19 mouse cellular contexts compared by ENCODE assay signal in the genomic region with DNA sequence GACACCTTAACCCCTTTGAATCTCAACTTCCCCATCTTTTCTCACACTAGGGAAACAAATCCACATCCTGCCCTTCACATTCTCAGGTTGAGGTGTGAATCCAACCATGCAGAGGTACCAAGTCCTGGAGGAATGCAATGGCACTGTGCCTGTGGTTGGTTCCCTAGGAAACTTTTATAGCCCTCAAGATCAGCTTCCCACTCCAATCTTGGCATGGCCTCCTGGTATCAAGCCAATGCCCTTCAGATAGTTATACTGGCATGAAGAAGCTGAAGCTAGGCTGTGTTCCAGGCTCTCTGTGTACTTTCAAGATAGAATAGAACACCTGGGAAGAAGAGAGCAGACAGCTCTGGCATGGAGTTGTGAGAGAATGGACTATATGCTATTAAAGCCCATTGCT. TPM values are rescaled to one million over a fixed set of nuclear protein-coding genes. Genes with fewer than 3 reads are reported as not detected.
DNase-seq lines count a peak whose midpoint lies in the region; ATAC-seq and TF ChIP-seq lines count a peak whose summit lies in the region.
"Had no signal": no experiment of that assay in that cellular context is flagged by ENCODE, and none has a peak within 500 bp of the region (broad histone marks: within the 10 kb centered on the region; RNA-seq: fewer than 3 reads in every experiment).

No protein-coding gene starts in this region.

- no peak for ATAC-seq in midbrain, postnatal 0 days (ENCODE audit: low FRiP score)
- ATAC-seq in forebrain, embryonic 14.5 days = no peak
- ATAC-seq: activated CD4-positive, CD25-positive, alpha-beta regulatory T cell, adult 4 months had no signal

- H3K4me3 ChIP-seq in heart, embryonic 10.5 days = no peak overlapping the region
- H3K4me3 ChIP-seq in midbrain, postnatal 0 days (ENCODE audit: low read depth, low read length) = no peak overlapping the region
- no peak overlapping the region for H3K4me3 ChIP-seq in midbrain, embryonic 10.5 days
- H3K4me3 ChIP-seq in forebrain, embryonic 14.5 days (ENCODE audit: low read depth, low read length) = no peak overlapping the region
- H3K4me3 ChIP-seq: heart, embryonic 13.5 days; limb, embryonic 13.5 days; megakaryocyte, embryonic 14.5 days had no signal

- TF ChIP-seq CTCF in midbrain, postnatal 0 days (IDR thresholded peaks at IDR 0.05) = no peak

- H3K27ac ChIP-seq in heart, embryonic 10.5 days = no peak overlapping the region
- no peak overlapping the region for H3K27ac ChIP-seq in midbrain, postnatal 0 days (ENCODE audit: low read depth, low read length)
- H3K27ac ChIP-seq in midbrain, embryonic 10.5 days (replicated peaks) = no peak overlapping the region
- H3K27ac ChIP-seq in forebrain, embryonic 14.5 days (ENCODE audit: low read depth, low read length) = no peak overlapping the region
- H3K27ac ChIP-seq: heart, embryonic 13.5 days; limb, embryonic 13.5 days had no signal

- no peaks in the 10 kb centered on the region for H3K36me3 ChIP-seq in heart, embryonic 10.5 days
- H3K36me3 ChIP-seq in midbrain, postnatal 0 days (ENCODE audit: insufficient read depth, low read length) = no peaks in the 10 kb centered on the region
- H3K36me3 ChIP-seq in midbrain, embryonic 10.5 days = no peaks in the 10 kb centered on the region
- H3K36me3 ChIP-seq in forebrain, embryonic 14.5 days (ENCODE audit: control insufficient read depth, insufficient read depth, low read length) = no peaks in the 10 kb centered on the region
- H3K36me3 ChIP-seq: heart, embryonic 13.5 days; limb, embryonic 13.5 days had no signal

- no peak overlapping the region for H3K9ac ChIP-seq in midbrain, postnatal 0 days (replicated peaks; ENCODE audit: low read length, poor library complexity, severe bottlenecking)
- H3K9ac ChIP-seq in forebrain, embryonic 14.5 days (ENCODE audit: low read length) = no peak overlapping the region
- H3K9ac ChIP-seq: heart, embryonic 13.5 days; limb, embryonic 13.5 days had no signal

- H3K27me3 ChIP-seq in heart, embryonic 10.5 days (ENCODE audit: insufficient read depth, poor library complexity, severe bottlenecking) = no peaks in the 10 kb centered on the region
- H3K27me3 ChIP-seq in midbrain, postnatal 0 days (ENCODE audit: insufficient read depth, low read length) = no peaks in the 10 kb centered on the region
- H3K27me3 ChIP-seq in midbrain, embryonic 10.5 days (ENCODE audit: low read depth, poor library complexity, severe bottlenecking) = no peaks in the 10 kb centered on the region
- no peaks in the 10 kb centered on the region for H3K27me3 ChIP-seq in forebrain, embryonic 14.5 days (replicated peaks; ENCODE audit: control insufficient read depth, insufficient read depth, low read length)
- H3K27me3 ChIP-seq: heart, embryonic 13.5 days; limb, embryonic 13.5 days had no signal

- H3K9me3 ChIP-seq in heart, embryonic 10.5 days = no peaks in the 10 kb centered on the region
- no peaks in the 10 kb centered on the region for H3K9me3 ChIP-seq in midbrain, postnatal 0 days (ENCODE audit: low read length)
- no peaks in the 10 kb centered on the region for H3K9me3 ChIP-seq in midbrain, embryonic 10.5 days (replicated peaks)
- no peaks in the 10 kb centered on the region for H3K9me3 ChIP-seq in forebrain, embryonic 14.5 days (replicated peaks; ENCODE audit: control insufficient read depth, low read length)
- H3K9me3 ChIP-seq: heart, embryonic 13.5 days; limb, embryonic 13.5 days; megakaryocyte, embryonic 14.5 days had no signal

- no peaks in the 10 kb centered on the region for H3K4me1 ChIP-seq in heart, embryonic 10.5 days
- H3K4me1 ChIP-seq in midbrain, postnatal 0 days (ENCODE audit: insufficient read depth, low read length) = no peaks in the 10 kb centered on the region
- no peaks in the 10 kb centered on the region; the same call in 1 of the 2 replicates for H3K4me1 ChIP-seq in midbrain, embryonic 10.5 days
- no peaks in the 10 kb centered on the region for H3K4me1 ChIP-seq in forebrain, embryonic 14.5 days (ENCODE audit: control insufficient read depth, insufficient read depth, low read length)
- H3K4me1 ChIP-seq: limb, embryonic 13.5 days; megakaryocyte, embryonic 14.5 days had no signal

- H3K4me2 ChIP-seq in midbrain, postnatal 0 days (ENCODE audit: low read depth, low read length, poor library complexity, severe bottlenecking) = no peak overlapping the region
- no peak overlapping the region for H3K4me2 ChIP-seq in forebrain, embryonic 14.5 days (ENCODE audit: low read length)
- H3K4me2 ChIP-seq: heart, embryonic 13.5 days; limb, embryonic 13.5 days had no signal

- peak; percentile 94 for DNase-seq in heart, adult 11 months
- no peak for DNase-seq in heart, embryonic 10.5 days (ENCODE audit: low spot score)
- DNase-seq in midbrain, postnatal 0 days (ENCODE audit: low spot score) = peak; percentile 3
- DNase-seq in midbrain, embryonic 10.5 days (ENCODE audit: low spot score) = no peak
- DNase-seq in kidney, adult 9 months = peak; percentile 92
- peak; percentile 92 for DNase-seq in lung, postnatal 25 days (ENCODE audit: low spot score)
- DNase-seq in layer of hippocampus, adult 18-20 months (ENCODE audit: low spot score in 2 of 2) = no peak
- DNase-seq in forebrain, embryonic 14.5 days (ENCODE audit: low spot score) = no peak
- DNase-seq: cerebellum, postnatal 36 days; right cerebral cortex, adult 18-20 months had no signal

RNA-seq across cellular contexts. Expression of a gene that starts 2.2 kb away (rescaled TPM):
- polyA plus RNA-seq in heart, embryonic 10.5 days (2016; fragmentation: Nextera tagmentation; extraction: Ambion mirVana) = 0.60 and 0.62 TPM in 2 replicates
- total RNA-seq in midbrain, postnatal 0 days (2014; rRNA removed) = 1.9 and 4.0 TPM in 2 replicates
- polyA plus RNA-seq in midbrain, postnatal 0 days (2015; fragmentation: Nextera tagmentation; extraction: Ambion mirVana) = 1.7 and 1.9 TPM in 2 replicates
- not detected in 2 replicates for polyA plus RNA-seq in midbrain, embryonic 10.5 days (2016; fragmentation: Nextera tagmentation; extraction: Ambion mirVana)
- 1 to 10 TPM; 1.2 to 1.3 TPM for total RNA-seq in layer of hippocampus, adult 18-20 months (2021)
- polyA plus RNA-seq in forebrain, embryonic 14.5 days (2014; fragmentation: Nextera tagmentation; extraction: Ambion mirVana) = 0.33 TPM in 2 replicates
- polyA plus RNA-seq: activated CD4-positive, CD25-positive, alpha-beta regulatory T cell, adult 4 months; C2C12 had no signal

RNA-seq across cellular contexts. Expression of a gene that starts 44.6 kb away (rescaled TPM):
- not detected in 2 replicates for polyA plus RNA-seq in heart, embryonic 10.5 days (2016; fragmentation: Nextera tagmentation; extraction: Ambion mirVana)
- not detected in 2 replicates for total RNA-seq in midbrain, postnatal 0 days (2014; rRNA removed)
- polyA plus RNA-seq in midbrain, postnatal 0 days (2015; fragmentation: Nextera tagmentation; extraction: Ambion mirVana) = not detected in 2 replicates
- not detected in 2 replicates for polyA plus RNA-seq in midbrain, embryonic 10.5 days (2016; fragmentation: Nextera tagmentation; extraction: Ambion mirVana)
- total RNA-seq in layer of hippocampus, adult 18-20 months (2021) = not detected
- not detected in 2 replicates for polyA plus RNA-seq in forebrain, embryonic 14.5 days (2014; fragmentation: Nextera tagmentation; extraction: Ambion mirVana)
- total RNA-seq: layer of hippocampus, postnatal 14 days; MEL had no signal
- polyA plus RNA-seq: activated CD4-positive, CD25-positive, alpha-beta regulatory T cell, adult 4 months; C2C12; heart, embryonic 13.5 days; limb, embryonic 13.5 days; stomach, embryonic 14.5 days; urinary bladder, adult 2 months had no signal

Comparison
In these comparisons a context has a peak if more than half of its experiments do, and no peak if none do; other contexts are left out.
1. DNase-seq: peak in heart, adult 11 months (single experiment), midbrain, postnatal 0 days (single experiment), kidney, adult 9 months (single experiment) and lung, postnatal 25 days (single experiment); none in heart, embryonic 10.5 days (single experiment), midbrain, embryonic 10.5 days (single experiment), layer of hippocampus, adult 18-20 months (0 of 2) and forebrain, embryonic 14.5 days (single experiment).